Mouse (Mus musculus) thymus, adult 2 months (tissue): Measurements from ENCODE around the gene Mfsd4a.

ENCODE experiments used
- CTCF ChIP-seq: fragments of 200-500 bp; IDR thresholded peaks from 2 replicates; pipeline ENCODE4 v1.5.1; 2012; ENCODE audit warnings: mild to moderate bottlenecking, control low read depth, low read length, moderate library complexity, borderline replicate concordance; ENCODE audit not compliant: control insufficient read depth, poor library complexity, insufficient read depth; ENCODE audit errors: extremely low read depth
- POLR2A ChIP-seq: fragments of 200-500 bp; IDR thresholded peaks from 2 replicates; pipeline ENCODE4 v1.6.1; 2012; ENCODE audit warnings: mild to moderate bottlenecking, low read length, control low read depth, moderate library complexity; ENCODE audit not compliant: control insufficient read depth, poor library complexity, insufficient read depth; ENCODE audit errors: extremely low read depth

- TF ChIP-seq CTCF, result no peak
- TF ChIP-seq POLR2A, result no peak
Measured at GRCm38 (mm10) chr1:132028413-132028812, 39.4 kb downstream of the Mfsd4a start.
